Mouse (Mus musculus) neural tube, embryonic 11.5 days (tissue): ENCODE results near the gene Tmem181a. TPM values are rescaled to one million over a fixed set of nuclear protein-coding genes. Genes with fewer than 3 reads are reported as not detected.
"Not testable (repeated sequence)": the region's sequence is repeated elsewhere in the genome, so short reads cannot be mapped to it uniquely, and the experiment has no call there.

Source experiments
- ATAC-seq: fragments of 200-750 bp; cut with Nextera tagmentation; 2 replicates; pipeline ENCODE4 v1.8.0; 2017; ENCODE audit warnings: moderate number of reproducible peaks, mild to moderate bottlenecking, moderate TSS enrichment, moderate library complexity; ENCODE audit not compliant: insufficient read depth, low FRiP score, low TSS enrichment
- DNase-seq: peaks from one replicate; pipeline ENCODE4 v3.0.0-alpha.2; 2015; ENCODE audit warnings: low spot score
- H3K27ac ChIP-seq: fragments of 300-500 bp; sonication (generic); 2 replicates; pipeline ENCODE4 v1.5.1; 2014; ENCODE audit warnings: low read depth, mild to moderate bottlenecking, low read length
- H3K27me3 ChIP-seq: fragments of 300-500 bp; sonication (generic); 2 replicates; pipeline ENCODE4 v1.6.1; 2014; ENCODE audit warnings: mild to moderate bottlenecking, low read length, mixed read lengths; ENCODE audit not compliant: control insufficient read depth, insufficient read depth
- H3K36me3 ChIP-seq: fragments of 300-500 bp; sonication (generic); 2 replicates; pipeline ENCODE4 v1.6.1; 2014; ENCODE audit warnings: mild to moderate bottlenecking, low read length, moderate library complexity, mixed read lengths; ENCODE audit not compliant: control insufficient read depth, insufficient read depth
- H3K4me1 ChIP-seq: fragments of 300-500 bp; sonication (generic); 2 replicates; pipeline ENCODE4 v1.6.1; 2014; ENCODE audit warnings: low read length, mixed read lengths; ENCODE audit not compliant: control insufficient read depth, insufficient read depth
- H3K4me2 ChIP-seq: fragments of 300-500 bp; sonication (generic); 2 replicates; pipeline ENCODE4 v1.6.1; 2014; ENCODE audit warnings: low read depth, mild to moderate bottlenecking, moderate library complexity
- H3K4me3 ChIP-seq: fragments of 300-500 bp; sonication (generic); 2 replicates; pipeline ENCODE4 v1.5.1; 2014; ENCODE audit warnings: low read depth, low read length
- H3K9ac ChIP-seq: fragments of 300-500 bp; sonication (generic); 2 replicates; pipeline ENCODE4 v1.6.1; 2014; ENCODE audit warnings: mild to moderate bottlenecking, low read length
- H3K9me3 ChIP-seq: fragments of 300-500 bp; sonication (generic); 2 replicates; pipeline ENCODE4 v1.6.1; 2016; ENCODE audit warnings: low read length; ENCODE audit not compliant: control insufficient read depth
- WGBS: fragments of 180-500 bp; shearing (Covaris S2); extraction: QIAGEN DNeasy Blood & Tissue Kit; methylation state at CpG from one replicate; pipeline ENCODE4 v1.1.7; 2014; 5-methylcytosine and 5-hydroxymethylcytosine counted together
- polyA plus RNA-seq: library from polyadenylated mRNA; unstranded; fragments of >200 nt; fragmentation: Nextera tagmentation; extraction: Ambion mirVana; gene quantifications from 2 replicates; pipeline ENCODE4 v1.2.1, GENCODE M21; 2014

Tmem181a gene
- 29.8 and 31.9 TPM in 2 replicates for polyA plus RNA-seq

GRCm38 (mm10) chr17:6256400-6257069 lies at the start of gene Tmem181a:
Tmem181a (plus strand) TSS chr17:6256860.
- peak; percentile 55 for ATAC-seq
- H3K9ac ChIP-seq, H3K9me3 ChIP-seq, H3K27ac ChIP-seq, H3K4me1 ChIP-seq, H3K27me3 ChIP-seq, H3K36me3 ChIP-seq, DNase-seq: not testable (repeated sequence)
- Histone ChIP-seq H3K4me2 (0 out of 2 replicates have a peak within 1 kb of the TSS, but pooled peaks have one; percentile 28), H3K4me3 (0 out of 2 replicates have a peak within 1 kb of the TSS, but pooled peaks have one; percentile 8)
- WGBS: no CpG with 5 or more reads among the region's 51 CpGs

GRCm38 (mm10) chr17:6211721-6212120 lies 44.9 kb upstream of the Tmem181a start:
- no peak for ATAC-seq
- 91% methylated on average over 1 of the region's 1 CpGs for WGBS
- H3K27ac ChIP-seq: no peak overlapping the region
- no peaks in the 10 kb centered on the region for H3K4me1 ChIP-seq
- H3K27me3 ChIP-seq: no peaks in the 10 kb centered on the region
- H3K9ac ChIP-seq: no peak overlapping the region
- peaks cover 18% of the 10 kb centered on the region for H3K36me3 ChIP-seq
- H3K9me3 ChIP-seq: no peaks in the 10 kb centered on the region
- no peak overlapping the region for H3K4me2 ChIP-seq
- DNase-seq: no peak
- no peak overlapping the region for H3K4me3 ChIP-seq

GRCm38 (mm10) chr17:6215640-6216039 lies 41.0 kb upstream of the Tmem181a start:
- peaks cover 17% of the 10 kb centered on the region for H3K36me3 ChIP-seq
- no peak overlapping the region for H3K9ac ChIP-seq
- ATAC-seq (no peak), DNase-seq (no peak)
- no peaks in the 10 kb centered on the region for H3K27me3 ChIP-seq
- H3K9me3 ChIP-seq: no peaks in the 10 kb centered on the region
- H3K4me3 ChIP-seq: no peak overlapping the region
- H3K4me1 ChIP-seq: no peaks in the 10 kb centered on the region
- WGBS: 89% methylated on average over 4 of the region's 4 CpGs
- H3K4me2 ChIP-seq: no peak overlapping the region
- H3K27ac ChIP-seq: no peak overlapping the region

GRCm38 (mm10) chr17:6216514-6216913 lies 40.1 kb upstream of the Tmem181a start:
- H3K36me3 ChIP-seq: peaks cover 17% of the 10 kb centered on the region
- no peak overlapping the region for H3K27ac ChIP-seq
- ATAC-seq (no peak), DNase-seq (no peak)
- H3K27me3 ChIP-seq: no peaks in the 10 kb centered on the region
- no peaks in the 10 kb centered on the region for H3K9me3 ChIP-seq
- H3K9ac ChIP-seq: no peak overlapping the region
- no peaks in the 10 kb centered on the region for H3K4me1 ChIP-seq
- no peak overlapping the region for H3K4me3 ChIP-seq
- no peak overlapping the region for H3K4me2 ChIP-seq
- 95% methylated on average over 10 of the region's 10 CpGs for WGBS

- DNase-seq, H3K4me1 ChIP-seq, H3K27ac ChIP-seq, ATAC-seq, H3K4me2 ChIP-seq, H3K4me3 ChIP-seq, H3K36me3 ChIP-seq, H3K27me3 ChIP-seq, H3K9me3 ChIP-seq, H3K9ac ChIP-seq: not testable (repeated sequence)
- WGBS: no CpG with 5 or more reads among the region's 7 CpGs
Observed at GRCm38 (mm10) chr17:6232633-6233032, 24.0 kb upstream of the Tmem181a start.

GRCm38 (mm10) chr17:6251298-6251697 lies 5.4 kb upstream of the Tmem181a start:
- not testable (repeated sequence) for H3K27ac ChIP-seq, H3K4me3 ChIP-seq, ATAC-seq, H3K9ac ChIP-seq, H3K36me3 ChIP-seq, H3K4me2 ChIP-seq, DNase-seq, H3K4me1 ChIP-seq, H3K9me3 ChIP-seq, H3K27me3 ChIP-seq
- WGBS: 81% methylated on average over 1 of the region's 1 CpGs

- DNase-seq, H3K4me1 ChIP-seq, H3K27me3 ChIP-seq, H3K9me3 ChIP-seq, H3K9ac ChIP-seq, H3K36me3 ChIP-seq, ATAC-seq, H3K27ac ChIP-seq: not testable (repeated sequence)
- H3K4me3 ChIP-seq: 0 out of 2 replicates have a peak overlapping the region, but pooled peaks have one; percentile 8
- H3K4me2 ChIP-seq: 0 out of 2 replicates have a peak overlapping the region, but pooled peaks have one; percentile 28
- WGBS: 2% methylated on average over 8 of the region's 20 CpGs
Observed at GRCm38 (mm10) chr17:6257070-6257456, 403 bp downstream of the Tmem181a start.

- Histone ChIP-seq H3K4me2 (peak overlapping the region; percentile 53), H3K4me3 (peak overlapping the region; percentile 51), H3K9ac (peak overlapping the region; percentile 52)
- ATAC-seq (peak; percentile 90), DNase-seq (peak; percentile 46)
- H3K27ac ChIP-seq, H3K4me1 ChIP-seq, H3K36me3 ChIP-seq, H3K9me3 ChIP-seq, H3K27me3 ChIP-seq: not testable (repeated sequence)
- 2% methylated on average over 48 of the region's 84 CpGs for WGBS
Observed at GRCm38 (mm10) chr17:6269876-6270831, 13.5 kb downstream of the Tmem181a start.
